Mouse (Mus musculus) hindbrain, embryonic 15.5 days (tissue): Measurements from ENCODE around the gene Mdfi. TPM values are rescaled to one million over a fixed set of nuclear protein-coding genes. Genes with fewer than 3 reads are reported as not detected.
"Not testable (repeated sequence)": the region's sequence is repeated elsewhere in the genome, so short reads cannot be mapped to it uniquely, and the experiment has no call there.

Source experiments
- ATAC-seq: fragments of 200-750 bp; cut with Nextera tagmentation; 2 replicates; pipeline ENCODE4 v1.8.0; 2017; ENCODE audit warnings: low read depth, moderate number of reproducible peaks, moderate TSS enrichment; ENCODE audit not compliant: low FRiP score
- H3K27ac ChIP-seq: fragments of 300-500 bp; sonication (generic); replicated peaks from 2 replicates; pipeline ENCODE4 v1.5.1; 2015; ENCODE audit warnings: mild to moderate bottlenecking, inconsistent platforms
- H3K27me3 ChIP-seq: fragments of 300-500 bp; sonication (generic); 2 replicates; pipeline ENCODE4 v1.6.1; 2015; ENCODE audit warnings: control low read depth, inconsistent platforms
- H3K36me3 ChIP-seq: fragments of 300-500 bp; sonication (generic); 2 replicates; pipeline ENCODE4 v1.6.1; 2015; ENCODE audit warnings: control low read depth, inconsistent platforms
- H3K4me1 ChIP-seq: fragments of 300-500 bp; sonication (generic); replicated peaks from 2 replicates; pipeline ENCODE4 v1.6.1; 2015; ENCODE audit warnings: control low read depth, inconsistent platforms
- H3K4me2 ChIP-seq: fragments of 300-500 bp; sonication (generic); 2 replicates; pipeline ENCODE4 v1.6.1; 2015; ENCODE audit warnings: moderate library complexity, mild to moderate bottlenecking, inconsistent platforms
- H3K4me3 ChIP-seq: fragments of 300-500 bp; sonication (generic); 2 replicates; pipeline ENCODE4 v1.5.1; 2015; ENCODE audit warnings: mild to moderate bottlenecking, inconsistent platforms
- H3K9ac ChIP-seq: fragments of 300-500 bp; sonication (generic); 2 replicates; pipeline ENCODE4 v1.6.1; 2015; ENCODE audit warnings: inconsistent platforms
- H3K9me3 ChIP-seq: fragments of 300-500 bp; sonication (generic); 2 replicates; pipeline ENCODE4 v1.6.1; 2016; ENCODE audit warnings: control low read depth, inconsistent platforms
- WGBS: fragments of 180-500 bp; shearing (Covaris S2); methylation state at CpG from one replicate; pipeline ENCODE4 v1.1.7; 2015; 5-methylcytosine and 5-hydroxymethylcytosine counted together
- polyA plus RNA-seq: library from polyadenylated mRNA; unstranded; fragments of >200 nt; fragmentation: Nextera tagmentation; extraction: Ambion mirVana; gene quantifications from 2 replicates; pipeline ENCODE4 v1.2.1, GENCODE M21; 2015

Mdfi gene
- polyA plus RNA-seq, 1 experiment from 2014 or later, result 4.2 TPM

DNA sequence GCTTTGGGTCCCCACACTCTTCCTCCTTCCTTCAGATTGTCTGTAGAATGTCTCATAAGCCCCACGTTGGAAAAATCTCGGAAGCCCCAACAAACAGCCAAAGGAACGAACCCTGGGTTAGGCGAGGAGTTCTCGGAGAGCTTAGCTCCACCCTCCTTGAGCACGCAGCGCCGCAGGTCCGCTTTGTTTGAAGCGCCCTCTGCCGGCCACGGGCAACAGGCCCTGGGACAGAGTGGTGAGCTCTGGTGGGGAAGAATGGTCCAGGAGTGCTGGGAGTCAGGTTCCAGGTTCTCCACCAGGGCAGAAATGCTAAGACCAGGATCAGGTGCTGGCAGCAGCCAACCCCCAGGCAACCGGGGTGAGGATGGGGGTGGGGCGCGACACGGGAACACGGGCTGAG lies 30.0 kb upstream of the Mdfi start:
- peak; percentile 71 for ATAC-seq
- H3K4me2 ChIP-seq, result peak overlapping the region; percentile 47
- no peaks in the 10 kb centered on the region for H3K36me3 ChIP-seq
- H3K27ac ChIP-seq, result no peak overlapping the region
- peaks cover 3% of the 10 kb centered on the region; the same call in 1 of the 2 replicates for H3K27me3 ChIP-seq
- no peak overlapping the region for H3K9ac ChIP-seq
- no peak overlapping the region for H3K4me3 ChIP-seq
- H3K9me3 ChIP-seq, result no peaks in the 10 kb centered on the region
- peaks cover 9% of the 10 kb centered on the region; the same call in 1 of the 2 replicates for H3K4me1 ChIP-seq
- whole genome bisulfite sequencing, result 3% methylated on average over 17 of the region's 17 CpGs

DNA sequence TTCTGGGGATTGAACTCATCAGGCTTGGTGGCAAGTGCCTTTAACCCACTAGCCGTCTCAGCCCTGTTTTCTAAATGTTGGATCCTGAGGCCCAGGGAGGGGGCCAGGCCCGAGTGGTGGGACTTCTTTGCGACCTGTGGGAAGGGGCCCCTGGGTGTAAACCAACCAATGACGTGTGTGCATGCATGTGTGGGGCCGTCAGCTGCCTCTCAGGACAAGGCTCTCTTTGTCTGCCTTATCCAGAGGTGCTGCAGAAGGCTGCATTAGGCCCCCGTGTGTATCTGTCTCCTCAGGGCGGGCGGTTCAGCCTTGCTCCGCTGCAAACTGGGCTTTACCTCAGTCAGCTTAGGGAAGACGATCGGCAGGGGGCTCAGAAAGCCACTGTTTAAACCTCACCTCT lies 28.9 kb upstream of the Mdfi start:
- no peak overlapping the region for H3K4me3 ChIP-seq
- no peak for ATAC-seq
- no peaks in the 10 kb centered on the region for H3K9me3 ChIP-seq
- H3K4me2 ChIP-seq, result no peak overlapping the region
- H3K36me3 ChIP-seq, result no peaks in the 10 kb centered on the region
- H3K9ac ChIP-seq, result no peak overlapping the region
- H3K4me1 ChIP-seq, result peaks cover 9% of the 10 kb centered on the region; the same call in 1 of the 2 replicates
- H3K27me3 ChIP-seq, result peaks cover 3% of the 10 kb centered on the region; the same call in 1 of the 2 replicates
- H3K27ac ChIP-seq, result no peak overlapping the region
- WGBS, result 25% methylated on average over 11 of the region's 11 CpGs

DNA sequence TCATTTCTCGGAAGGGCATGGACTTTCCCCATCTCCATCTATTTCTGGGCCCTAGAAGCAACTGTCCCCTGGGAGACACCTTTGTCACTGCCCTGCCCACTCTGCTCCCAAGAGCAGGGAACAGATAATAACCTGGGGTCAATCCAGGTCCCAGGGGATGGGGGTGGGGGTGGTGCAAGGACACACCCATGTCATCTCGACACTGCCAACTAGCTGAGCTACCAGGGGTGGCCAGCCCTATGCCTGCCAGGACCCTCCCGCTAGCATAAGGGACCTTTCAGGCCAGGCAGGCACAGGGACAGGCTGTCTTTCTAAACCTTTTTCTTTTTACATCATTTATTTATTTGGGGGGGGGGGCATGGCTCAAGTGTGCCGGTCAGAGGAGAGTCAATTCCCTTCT lies 28.5 kb upstream of the Mdfi start:
- H3K4me3 ChIP-seq, result no peak overlapping the region
- H3K9me3 ChIP-seq, result no peaks in the 10 kb centered on the region
- peaks cover 9% of the 10 kb centered on the region; the same call in 1 of the 2 replicates for H3K4me1 ChIP-seq
- H3K27ac ChIP-seq, result no peak overlapping the region
- 76% methylated on average over 4 of the region's 4 CpGs for whole genome bisulfite sequencing
- peaks cover 3% of the 10 kb centered on the region; the same call in 1 of the 2 replicates for H3K27me3 ChIP-seq
- H3K4me2 ChIP-seq, result no peak overlapping the region
- no peak overlapping the region for H3K9ac ChIP-seq
- H3K36me3 ChIP-seq, result no peaks in the 10 kb centered on the region
- no peak for ATAC-seq

DNA sequence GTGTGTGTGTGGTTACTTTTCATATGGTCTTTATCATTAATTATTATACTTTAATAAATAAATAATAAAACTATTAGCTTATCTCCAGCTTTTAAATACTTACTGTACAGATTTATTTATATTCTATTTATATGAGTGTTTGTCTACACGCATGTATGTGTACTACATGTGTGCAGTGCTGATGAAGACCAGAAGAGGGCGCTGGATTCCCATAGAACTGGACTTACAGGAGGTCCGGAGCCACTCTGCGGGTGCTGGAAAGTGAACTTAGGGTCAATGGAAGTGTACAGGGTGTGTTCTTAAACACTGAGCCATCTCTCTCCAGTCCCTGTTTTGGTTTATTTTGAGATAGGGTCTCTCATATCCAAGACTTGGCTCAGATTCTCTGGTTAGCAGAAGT lies 21.1 kb upstream of the Mdfi start:
- Histone ChIP-seq H3K9me3 (no peaks in the 10 kb centered on the region), H3K27ac (no peak overlapping the region), H3K4me1 (peaks cover 4% of the 10 kb centered on the region; the same call in 1 of the 2 replicates), H3K4me3 (no peak overlapping the region), H3K27me3 (peaks cover 13% of the 10 kb centered on the region; the same call in 1 of the 2 replicates), H3K4me2 (no peak overlapping the region), H3K36me3 (no peaks in the 10 kb centered on the region), H3K9ac (no peak overlapping the region)
- 82% methylated on average over 4 of the region's 4 CpGs for WGBS
- ATAC-seq, result no peak

DNA sequence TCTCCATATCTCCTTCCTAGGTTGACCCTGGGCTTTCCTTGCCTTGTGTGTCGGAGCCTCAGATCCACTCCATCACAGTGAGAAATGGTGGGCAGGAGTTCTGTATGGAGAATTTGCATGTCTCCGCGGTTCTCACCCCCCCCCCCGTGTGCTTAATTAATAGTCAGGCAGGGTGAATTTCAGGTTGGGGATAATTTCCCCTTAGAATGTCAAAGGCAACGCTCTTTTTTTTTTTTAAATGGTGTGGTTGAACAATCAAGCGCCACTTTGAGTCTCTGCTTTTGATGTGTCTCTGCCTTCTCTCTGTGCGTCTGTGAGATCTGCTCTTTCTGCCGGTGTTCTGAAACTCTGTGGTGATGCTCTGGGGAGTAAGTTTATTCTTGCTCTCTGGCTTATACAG lies 20.4 kb upstream of the Mdfi start:
- peaks cover 13% of the 10 kb centered on the region; the same call in 1 of the 2 replicates for H3K27me3 ChIP-seq
- no peak for ATAC-seq
- H3K4me3 ChIP-seq, result no peak overlapping the region
- H3K4me2 ChIP-seq, result no peak overlapping the region
- no peak overlapping the region for H3K27ac ChIP-seq
- no peaks in the 10 kb centered on the region for H3K9me3 ChIP-seq
- H3K9ac ChIP-seq, result no peak overlapping the region
- peaks cover 4% of the 10 kb centered on the region; the same call in 1 of the 2 replicates for H3K4me1 ChIP-seq
- WGBS, result 70% methylated on average over 8 of the region's 8 CpGs
- no peaks in the 10 kb centered on the region for H3K36me3 ChIP-seq

DNA sequence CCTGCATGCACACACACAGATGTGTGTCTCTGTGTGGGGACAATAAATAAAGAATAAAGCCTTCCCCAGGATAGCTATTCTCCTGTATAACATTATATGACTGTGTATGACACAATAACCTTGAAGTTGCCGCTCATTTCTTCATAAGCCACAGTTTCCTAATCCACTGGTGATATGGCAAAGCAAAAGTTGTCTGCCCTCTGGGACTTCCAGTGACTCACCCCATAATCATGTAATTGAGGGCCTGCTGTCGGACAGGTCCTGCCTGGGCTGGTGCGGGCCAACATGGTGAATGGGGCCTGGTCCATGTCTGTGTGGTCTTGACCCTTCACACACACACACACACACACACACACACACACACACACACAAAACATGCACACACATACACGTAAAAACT lies 19.3 kb upstream of the Mdfi start:
- peaks cover 4% of the 10 kb centered on the region; the same call in 1 of the 2 replicates for H3K4me1 ChIP-seq
- H3K9ac ChIP-seq, result no peak overlapping the region
- H3K4me2 ChIP-seq, result no peak overlapping the region
- WGBS, result 96% methylated on average over 4 of the region's 4 CpGs
- H3K4me3 ChIP-seq, result no peak overlapping the region
- H3K27me3 ChIP-seq, result peaks cover 13% of the 10 kb centered on the region; the same call in 1 of the 2 replicates
- H3K27ac ChIP-seq, result no peak overlapping the region
- no peak for ATAC-seq
- H3K36me3 ChIP-seq, result no peaks in the 10 kb centered on the region
- no peaks in the 10 kb centered on the region for H3K9me3 ChIP-seq

DNA sequence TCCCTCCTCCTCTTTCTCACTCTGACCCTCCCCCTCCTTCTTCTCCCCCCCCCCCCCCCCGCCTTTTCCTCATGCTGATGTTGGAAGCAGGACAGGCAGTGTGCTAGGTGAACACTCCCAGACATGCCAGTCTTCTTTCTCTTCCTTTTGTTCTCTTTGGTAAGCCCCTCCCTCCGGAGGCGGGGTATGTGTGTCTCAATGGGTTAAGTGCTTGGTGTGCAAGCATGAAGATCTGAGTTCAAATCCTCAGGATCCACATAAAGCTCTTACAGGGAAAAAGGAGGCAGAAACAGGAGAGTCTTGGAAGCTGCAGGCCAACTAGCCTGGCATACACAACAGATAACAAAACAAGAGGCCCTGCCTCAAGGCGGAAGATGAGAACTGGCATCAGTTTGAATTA lies 18.8 kb upstream of the Mdfi start:
- no peaks in the 10 kb centered on the region for H3K36me3 ChIP-seq
- no peak overlapping the region for H3K27ac ChIP-seq
- ATAC-seq, result no peak
- no peak overlapping the region for H3K4me3 ChIP-seq
- no peaks in the 10 kb centered on the region for H3K9me3 ChIP-seq
- H3K4me1 ChIP-seq, result peaks cover 4% of the 10 kb centered on the region; the same call in 1 of the 2 replicates
- H3K9ac ChIP-seq, result no peak overlapping the region
- no peak overlapping the region for H3K4me2 ChIP-seq
- peaks cover 13% of the 10 kb centered on the region; the same call in 1 of the 2 replicates for H3K27me3 ChIP-seq
- 93% methylated on average over 3 of the region's 4 CpGs for WGBS

DNA sequence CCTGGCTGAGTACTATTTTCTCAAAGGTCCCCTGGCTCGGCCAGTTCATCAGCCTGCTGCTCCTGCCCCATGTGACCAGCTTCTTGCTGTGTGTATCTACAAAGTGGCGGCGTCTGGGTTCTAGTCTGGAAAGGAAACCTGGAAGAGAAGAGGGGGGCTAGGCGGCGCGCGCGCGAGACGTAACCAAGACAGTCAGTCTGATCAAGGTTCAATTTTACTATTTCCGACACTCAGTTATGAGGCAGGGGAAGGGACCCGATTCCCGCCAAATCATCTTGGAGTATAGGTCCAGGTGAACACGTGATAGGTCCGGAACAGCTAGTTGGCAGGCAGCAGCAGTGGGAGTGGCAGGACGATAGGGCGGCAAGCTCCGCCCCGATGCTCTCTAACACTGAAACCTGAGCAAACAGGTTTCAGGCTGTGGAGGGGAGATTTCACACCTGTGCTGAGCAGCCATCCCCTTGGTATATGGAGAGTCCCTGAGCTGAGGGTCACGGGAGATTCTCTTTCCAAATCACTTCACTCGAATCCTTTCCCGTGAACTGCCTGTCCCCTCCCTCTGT lies 17.4 kb upstream of the Mdfi start:
- 0 out of 2 replicates have a peak, but pooled peaks have one; percentile 30 for ATAC-seq
- Histone ChIP-seq H3K4me3 (peak overlapping the region; percentile 26), H3K4me2 (peak overlapping the region; percentile 53), H3K27me3 (peaks cover 13% of the 10 kb centered on the region; the same call in 1 of the 2 replicates)
- H3K36me3 ChIP-seq, H3K27ac ChIP-seq, H3K9me3 ChIP-seq, H3K4me1 ChIP-seq, H3K9ac ChIP-seq: not testable (repeated sequence)
- WGBS, result 19% methylated on average over 22 of the region's 22 CpGs

DNA sequence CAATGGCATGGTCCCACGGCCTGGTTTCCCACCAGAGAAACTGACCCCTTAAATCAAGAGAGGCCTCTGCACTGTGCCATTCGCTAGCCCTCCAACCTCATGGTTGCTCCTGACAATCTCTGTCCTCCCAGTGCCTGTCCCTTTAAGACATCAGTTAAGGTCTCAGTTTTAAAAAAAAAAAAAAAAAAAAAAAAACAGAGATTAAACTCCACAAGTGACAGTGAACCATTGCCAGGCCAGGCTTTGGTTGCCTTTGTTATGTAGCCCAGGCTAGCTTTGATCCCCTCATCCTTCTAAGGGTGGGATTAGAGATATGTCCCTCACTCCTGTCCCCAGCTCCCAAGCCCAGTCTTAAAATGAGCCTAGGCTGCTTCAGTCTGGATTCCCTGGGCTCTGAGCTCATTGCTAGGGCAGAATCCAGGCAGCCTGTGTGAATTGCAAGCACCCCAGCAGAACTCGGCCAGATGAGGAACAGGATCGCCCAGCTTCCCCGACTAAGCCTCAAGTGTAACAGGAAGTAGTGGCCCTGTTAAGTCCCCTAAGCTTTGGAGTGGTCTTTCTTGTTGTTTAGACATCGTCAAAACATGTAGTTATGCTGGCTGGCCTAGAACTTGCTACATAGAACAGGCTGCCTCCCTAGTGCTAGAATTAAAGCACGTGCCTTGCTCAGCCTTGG lies 16.3 kb upstream of the Mdfi start:
- no peak overlapping the region for H3K27ac ChIP-seq
- H3K9me3 ChIP-seq, result no peaks in the 10 kb centered on the region
- H3K36me3 ChIP-seq, result no peaks in the 10 kb centered on the region
- H3K9ac ChIP-seq, result no peak overlapping the region
- 84% methylated on average over 7 of the region's 7 CpGs for WGBS
- H3K4me1 ChIP-seq, result peaks cover 4% of the 10 kb centered on the region; the same call in 1 of the 2 replicates
- peaks cover 13% of the 10 kb centered on the region; the same call in 1 of the 2 replicates for H3K27me3 ChIP-seq
- ATAC-seq, result no peak
- no peak overlapping the region for H3K4me3 ChIP-seq
- no peak overlapping the region for H3K4me2 ChIP-seq

DNA sequence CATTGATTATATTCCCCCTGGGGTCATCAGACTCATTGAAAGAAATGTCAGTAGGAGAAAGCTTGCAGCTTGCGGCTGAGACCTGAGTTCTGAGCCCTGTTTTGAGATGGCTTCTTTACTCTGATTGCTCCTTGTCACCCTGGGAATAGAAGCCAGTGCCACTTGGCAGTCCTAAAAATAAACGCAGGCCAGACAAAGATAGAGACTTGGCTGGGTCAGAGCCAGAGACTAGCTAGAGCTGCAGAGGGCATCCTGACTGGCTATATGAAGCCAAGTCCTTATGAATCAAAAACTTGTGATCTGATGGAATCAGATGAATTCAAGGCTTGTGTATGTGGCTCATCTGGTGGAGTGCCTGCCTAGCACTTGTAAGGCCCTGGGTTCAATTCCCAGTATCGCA lies 15.5 kb upstream of the Mdfi start:
- Histone ChIP-seq H3K4me3 (no peak overlapping the region), H3K4me1 (peaks cover 4% of the 10 kb centered on the region; the same call in 1 of the 2 replicates), H3K36me3 (no peaks in the 10 kb centered on the region), H3K9ac (no peak overlapping the region), H3K4me2 (no peak overlapping the region), H3K9me3 (no peaks in the 10 kb centered on the region), H3K27ac (no peak overlapping the region), H3K27me3 (peaks cover 13% of the 10 kb centered on the region; the same call in 1 of the 2 replicates)
- WGBS, result 64% methylated on average over 3 of the region's 3 CpGs
- no peak for ATAC-seq

DNA sequence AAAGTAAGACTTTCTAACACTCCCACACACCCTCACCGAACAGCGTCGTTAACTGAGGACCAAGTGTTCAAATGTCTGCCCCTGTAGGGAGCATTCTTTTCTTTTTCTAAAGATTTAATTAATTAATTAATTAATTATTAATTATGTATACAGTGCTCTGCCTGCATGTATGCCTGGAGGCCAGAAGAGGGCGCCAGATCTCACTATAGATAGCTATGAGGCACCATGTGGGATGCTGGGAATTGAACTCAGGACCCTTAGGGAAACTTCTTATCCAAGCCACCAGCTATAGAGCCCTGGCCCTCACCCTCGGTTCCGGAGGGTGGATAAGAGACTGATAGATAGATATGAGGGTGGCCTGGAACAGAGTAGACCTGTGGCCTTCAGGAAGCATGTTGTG lies 13.5 kb upstream of the Mdfi start:
- H3K27ac ChIP-seq, result no peak overlapping the region
- H3K9ac ChIP-seq, result no peak overlapping the region
- H3K4me3 ChIP-seq, result no peak overlapping the region
- H3K36me3 ChIP-seq, result no peaks in the 10 kb centered on the region
- H3K9me3 ChIP-seq, result no peaks in the 10 kb centered on the region
- 83% methylated on average over 6 of the region's 6 CpGs for WGBS
- no peak for ATAC-seq
- H3K27me3 ChIP-seq, result peaks cover 13% of the 10 kb centered on the region; the same call in 1 of the 2 replicates
- no peak overlapping the region for H3K4me2 ChIP-seq
- peaks cover 4% of the 10 kb centered on the region; the same call in 1 of the 2 replicates for H3K4me1 ChIP-seq

DNA sequence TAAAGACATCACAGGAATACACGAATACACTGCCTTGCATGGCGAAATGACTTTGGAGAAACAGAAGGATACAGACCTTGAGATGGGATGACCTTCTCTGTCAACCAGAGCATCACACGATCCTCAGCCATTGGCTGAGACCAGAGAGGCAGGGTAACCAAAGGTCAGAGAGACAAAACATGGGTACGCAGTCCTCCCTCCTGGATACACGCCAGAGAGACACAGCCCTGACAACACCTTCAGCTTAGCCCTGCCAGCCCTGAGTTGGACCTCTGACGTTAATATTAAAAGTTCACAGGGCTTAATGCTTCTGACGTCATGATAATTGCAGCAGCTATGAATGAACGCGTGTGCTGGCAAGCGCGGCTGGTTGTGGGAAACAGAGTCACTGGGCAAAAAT lies 11.1 kb upstream of the Mdfi start:
- H3K4me3 ChIP-seq, result no peak overlapping the region
- H3K9ac ChIP-seq, result no peak overlapping the region
- H3K4me2 ChIP-seq, result no peak overlapping the region
- WGBS, result 84% methylated on average over 11 of the region's 11 CpGs
- no peaks in the 10 kb centered on the region for H3K4me1 ChIP-seq
- H3K27ac ChIP-seq, result no peak overlapping the region
- H3K9me3 ChIP-seq, result no peaks in the 10 kb centered on the region
- H3K27me3 ChIP-seq, result no peaks in the 10 kb centered on the region
- ATAC-seq, result no peak
- H3K36me3 ChIP-seq, result no peaks in the 10 kb centered on the region
